Mouse (Mus musculus) kidney, embryonic 16.5 days (tissue): ENCODE results near the gene Gm11084. TPM values are rescaled to one million over a fixed set of nuclear protein-coding genes. Genes with fewer than 3 reads are reported as not detected.

ENCODE experiments used
- ATAC-seq: fragments of 200-750 bp; cut with Nextera tagmentation; 2 replicates; pipeline ENCODE4 v1.8.0; 2017; ENCODE audit warnings: moderate TSS enrichment; ENCODE audit not compliant: low FRiP score, low TSS enrichment
- H3K27ac ChIP-seq: fragments of 300-500 bp; sonication (generic); 2 replicates; pipeline ENCODE4 v1.5.1; 2014; ENCODE audit warnings: low read length
- H3K27me3 ChIP-seq: fragments of 300-500 bp; sonication (generic); 2 replicates; pipeline ENCODE4 v1.6.1; 2014; ENCODE audit warnings: low read length, control low read depth, mixed read lengths; ENCODE audit not compliant: insufficient read depth
- H3K36me3 ChIP-seq: fragments of 300-500 bp; sonication (generic); 2 replicates; pipeline ENCODE4 v1.6.1; 2014; ENCODE audit warnings: low read length, control low read depth, mixed read lengths; ENCODE audit not compliant: insufficient read depth
- H3K4me1 ChIP-seq: fragments of 300-500 bp; sonication (generic); 2 replicates; pipeline ENCODE4 v1.6.1; 2014; ENCODE audit warnings: low read length, control low read depth, mixed read lengths; ENCODE audit not compliant: insufficient read depth
- H3K4me2 ChIP-seq: fragments of 300-500 bp; sonication (generic); replicated peaks from 2 replicates; pipeline ENCODE4 v1.6.1; 2014; ENCODE audit warnings: low read depth, low read length
- H3K4me3 ChIP-seq: fragments of 300-500 bp; sonication (generic); 2 replicates; pipeline ENCODE4 v1.5.1; 2014; ENCODE audit warnings: mild to moderate bottlenecking, low read length
- H3K9ac ChIP-seq: fragments of 300-500 bp; sonication (generic); replicated peaks from 2 replicates; pipeline ENCODE4 v1.6.1; 2014; ENCODE audit warnings: low read length
- H3K9me3 ChIP-seq: fragments of 300-500 bp; sonication (generic); 2 replicates; pipeline ENCODE4 v1.6.1; 2016; ENCODE audit warnings: low read length, control low read depth
- WGBS: fragments of 180-500 bp; shearing (Covaris S2); extraction: QIAGEN DNeasy Blood & Tissue Kit; methylation state at CpG from one replicate; pipeline ENCODE4 v1.1.7; 2014; 5-methylcytosine and 5-hydroxymethylcytosine counted together
- polyA plus RNA-seq: library from polyadenylated mRNA; unstranded; fragments of >200 nt; fragmentation: Nextera tagmentation; extraction: Ambion mirVana; gene quantifications from 2 replicates; pipeline ENCODE4 v1.2.1, GENCODE M21; 2015

The Gm11084 gene
- polyA plus RNA-seq, 1 experiment from 2014 or later: not detected

DNA sequence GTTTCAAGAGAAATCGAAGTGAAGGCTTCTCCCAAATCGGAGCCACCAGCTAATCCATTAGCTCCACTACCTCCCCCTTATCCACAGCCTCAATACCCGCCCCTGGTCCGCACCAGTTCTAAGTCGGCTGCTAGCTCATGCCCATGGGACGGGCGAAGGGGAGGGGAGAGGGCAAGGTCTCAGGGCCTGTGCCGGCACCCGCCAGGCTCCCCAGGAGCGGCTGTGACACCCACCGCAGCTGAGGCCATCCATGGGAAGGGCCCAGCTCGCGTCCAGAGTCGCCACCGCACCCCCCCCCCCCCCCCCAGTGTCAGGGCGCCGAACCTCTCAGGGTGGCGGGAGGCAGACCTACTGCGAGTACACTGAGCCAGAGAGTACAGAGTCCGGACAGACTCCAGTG lies 26.1 kb upstream of the Gm11084 start:
- Histone ChIP-seq H3K36me3 (no peaks in the 10 kb centered on the region), H3K4me1 (no peaks in the 10 kb centered on the region), H3K27me3 (no peaks in the 10 kb centered on the region), H3K4me2 (no peak overlapping the region), H3K9ac (no peak overlapping the region), H3K9me3 (peaks cover 19% of the 10 kb centered on the region), H3K27ac (no peak overlapping the region), H3K4me3 (no peak overlapping the region)
- ATAC-seq: no peak
- WGBS: 63% methylated on average over 18 of the region's 20 CpGs

DNA sequence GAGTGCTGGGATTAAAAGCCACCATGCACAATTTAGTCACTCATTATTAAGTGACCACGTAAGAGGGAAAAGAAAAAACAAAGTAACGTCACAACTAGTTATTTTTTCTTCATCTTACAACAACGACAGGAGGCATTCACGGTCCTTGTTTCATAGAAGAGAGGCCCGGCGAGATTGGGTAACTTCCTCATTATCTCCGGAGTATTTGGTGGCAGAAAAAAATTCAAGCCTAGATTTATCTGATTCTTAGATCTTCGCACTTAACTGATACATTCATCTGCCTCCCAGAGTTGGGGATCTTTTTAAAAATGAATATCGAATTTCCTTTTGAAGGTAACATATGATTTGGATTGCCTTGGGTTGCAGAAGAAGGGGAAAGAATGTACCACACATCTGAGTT lies 21.0 kb upstream of the Gm11084 start:
- H3K4me2 ChIP-seq: no peak overlapping the region
- H3K27me3 ChIP-seq: no peaks in the 10 kb centered on the region
- no peak overlapping the region for H3K9ac ChIP-seq
- H3K4me1 ChIP-seq: peaks cover 18% of the 10 kb centered on the region
- 91% methylated on average over 9 of the region's 9 CpGs for WGBS
- H3K27ac ChIP-seq: no peak overlapping the region
- no peaks in the 10 kb centered on the region for H3K36me3 ChIP-seq
- ATAC-seq: no peak
- peaks cover 15% of the 10 kb centered on the region; the same call in 1 of the 2 replicates for H3K9me3 ChIP-seq
- H3K4me3 ChIP-seq: no peak overlapping the region

DNA sequence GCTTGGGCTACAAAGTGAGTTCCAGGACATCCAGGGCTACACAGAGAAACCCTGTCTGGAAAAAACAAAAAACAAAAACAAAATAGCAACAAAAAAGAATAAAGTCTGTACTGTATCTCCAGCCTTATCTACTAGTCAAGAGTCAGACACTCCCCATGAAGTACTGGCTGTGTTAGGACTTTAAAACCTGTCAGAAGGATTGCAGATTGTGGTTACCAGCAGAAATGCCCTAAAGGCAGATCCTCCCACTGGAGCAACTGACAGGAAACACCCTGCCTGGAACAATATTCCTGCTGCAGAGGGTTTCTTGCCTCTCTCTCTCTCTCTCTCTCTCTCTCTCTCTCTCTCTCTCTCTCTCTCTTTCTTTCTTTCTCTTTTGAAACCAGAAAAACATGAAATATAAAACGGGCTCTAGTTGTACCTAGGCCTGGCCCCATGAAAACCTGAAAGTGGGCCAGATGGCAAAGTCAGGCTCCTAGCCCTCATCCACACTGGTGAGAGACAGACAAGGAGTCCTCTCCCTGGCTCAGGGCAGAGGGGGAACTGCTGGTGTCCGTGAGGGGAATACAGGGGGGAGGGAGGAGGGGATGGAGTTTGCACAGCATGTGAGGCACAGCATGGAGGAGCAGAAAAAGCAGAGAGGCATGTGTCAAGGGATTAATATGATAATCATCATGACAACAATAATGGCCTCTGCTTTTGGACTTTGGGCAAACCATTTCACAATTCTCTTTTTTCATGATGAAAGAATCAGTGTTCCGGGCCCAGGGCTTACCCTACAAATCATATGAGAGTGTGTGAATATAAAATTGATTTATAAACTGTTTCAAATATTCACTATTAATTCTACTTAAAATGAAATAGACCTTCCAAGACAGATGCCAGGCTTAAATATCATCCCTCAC lies 19.3 kb upstream of the Gm11084 start:
- H3K9me3 ChIP-seq: peaks cover 8% of the 10 kb centered on the region; the same call in 1 of the 2 replicates
- peak overlapping the region; percentile 46 for H3K27ac ChIP-seq
- no peak overlapping the region for H3K4me2 ChIP-seq
- H3K36me3 ChIP-seq: no peaks in the 10 kb centered on the region
- no peaks in the 10 kb centered on the region for H3K27me3 ChIP-seq
- 0 out of 2 replicates have a peak overlapping the region, but pooled peaks have one; percentile 35 for H3K9ac ChIP-seq
- 50% methylated on average over 3 of the region's 3 CpGs for WGBS
- ATAC-seq: no peak
- no peak overlapping the region for H3K4me3 ChIP-seq
- H3K4me1 ChIP-seq: peaks cover 18% of the 10 kb centered on the region

DNA sequence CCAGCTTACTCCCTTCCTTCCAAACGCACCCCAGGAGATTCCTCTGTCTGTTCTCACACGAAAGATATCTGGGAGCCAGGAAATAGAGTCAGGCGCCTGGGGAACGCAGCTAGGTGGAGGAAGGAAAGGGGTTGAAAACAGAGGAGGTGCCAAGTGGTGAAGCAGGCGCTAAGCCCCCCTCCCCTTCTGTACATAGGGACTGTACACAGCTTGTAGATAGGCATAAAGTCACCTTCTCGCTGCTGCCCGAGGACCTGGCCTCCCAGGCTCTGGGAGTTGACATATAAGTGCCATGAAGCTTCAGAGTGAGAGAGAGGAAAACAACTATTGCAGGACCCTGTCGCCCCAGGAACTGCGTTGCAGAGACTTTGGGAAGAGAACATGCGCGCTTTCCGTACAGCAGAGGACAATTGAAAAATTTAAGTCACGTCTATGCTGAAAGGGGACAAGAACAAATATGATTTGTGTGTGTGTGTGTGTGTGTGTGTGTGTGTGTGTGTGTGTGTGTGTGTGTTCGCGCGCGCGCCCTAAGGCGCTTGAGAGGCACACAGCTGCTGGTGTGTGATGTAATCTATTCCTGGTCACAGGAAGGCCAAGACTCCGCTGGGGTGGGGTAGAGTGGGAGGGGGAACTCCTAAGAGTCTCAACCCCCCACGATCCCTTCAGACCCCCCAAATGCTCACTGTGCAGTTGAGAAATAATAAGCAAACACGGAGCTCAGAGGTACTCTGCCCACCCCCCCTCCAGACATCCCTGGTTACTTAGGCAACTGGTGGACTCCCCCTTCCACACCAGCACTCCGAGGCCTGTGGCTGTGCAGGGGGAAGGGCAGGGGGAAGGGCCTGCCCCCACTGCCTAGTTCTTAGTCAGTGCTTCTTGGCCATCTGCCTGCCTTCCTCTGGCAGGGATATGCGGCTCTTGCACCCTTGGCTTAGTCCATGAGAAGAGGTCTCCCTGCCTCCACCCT lies 17.5 kb upstream of the Gm11084 start:
- peak overlapping the region; percentile 46 for H3K4me2 ChIP-seq
- no peaks in the 10 kb centered on the region for H3K27me3 ChIP-seq
- H3K9me3 ChIP-seq: no peaks in the 10 kb centered on the region
- H3K4me1 ChIP-seq: peaks cover 18% of the 10 kb centered on the region
- peak overlapping the region; percentile 11; the same call in 1 of the 2 replicates for H3K4me3 ChIP-seq
- no peaks in the 10 kb centered on the region for H3K36me3 ChIP-seq
- 24% methylated on average over 24 of the region's 24 CpGs for WGBS
- H3K9ac ChIP-seq: peak overlapping the region; percentile 48
- peak; percentile 91 for ATAC-seq
- peak overlapping the region; percentile 66 for H3K27ac ChIP-seq

DNA sequence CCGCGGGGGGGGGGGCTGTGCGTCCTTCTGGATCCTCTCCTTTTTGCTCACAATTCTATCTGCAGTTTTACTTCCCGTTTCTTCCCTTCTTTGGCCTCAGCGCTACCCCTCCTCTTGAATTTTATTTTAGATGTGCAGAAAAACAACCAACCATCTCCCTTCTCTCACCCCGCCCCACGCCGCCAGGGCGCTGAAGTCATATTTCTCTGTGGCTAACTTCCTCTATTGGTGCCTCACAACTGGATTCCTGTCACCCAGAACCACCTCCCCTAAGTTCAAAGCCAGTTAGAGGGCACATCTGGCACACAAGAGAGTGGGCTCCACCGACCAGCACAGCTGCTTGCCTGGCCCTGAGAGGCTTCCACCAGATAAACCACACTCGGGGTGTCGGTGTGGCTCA lies 16.5 kb upstream of the Gm11084 start:
- Histone ChIP-seq H3K36me3 (no peaks in the 10 kb centered on the region), H3K9ac (0 out of 2 replicates have a peak overlapping the region, but pooled peaks have one; percentile 24), H3K4me3 (no peak overlapping the region), H3K27me3 (no peaks in the 10 kb centered on the region), H3K9me3 (no peaks in the 10 kb centered on the region), H3K4me1 (peaks cover 18% of the 10 kb centered on the region), H3K27ac (peak overlapping the region; percentile 66; the same call in 1 of the 2 replicates), H3K4me2 (peak overlapping the region; percentile 46; the same call in 1 of the 2 replicates)
- 36% methylated on average over 12 of the region's 12 CpGs for WGBS
- ATAC-seq: no peak

DNA sequence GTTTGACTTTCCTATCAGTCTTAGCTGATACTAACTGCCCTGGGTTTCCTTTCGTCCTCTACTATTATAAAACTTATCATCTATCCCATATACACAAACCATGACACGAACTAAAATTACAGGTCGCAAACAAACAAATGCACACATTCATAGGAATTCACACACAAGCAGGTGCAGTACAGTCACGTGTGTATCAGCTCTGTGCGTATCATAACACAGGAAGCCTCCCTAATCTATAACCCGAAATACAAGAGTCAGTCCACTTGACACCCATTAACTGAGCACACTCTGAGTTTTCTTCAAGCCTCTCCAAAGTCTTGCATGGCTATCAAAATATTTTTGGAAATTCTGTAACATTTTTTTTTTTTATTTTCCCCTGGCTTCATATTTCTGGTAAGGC lies 15.9 kb upstream of the Gm11084 start:
- Histone ChIP-seq H3K27me3 (no peaks in the 10 kb centered on the region), H3K4me1 (peaks cover 18% of the 10 kb centered on the region)
- ATAC-seq: no peak

DNA sequence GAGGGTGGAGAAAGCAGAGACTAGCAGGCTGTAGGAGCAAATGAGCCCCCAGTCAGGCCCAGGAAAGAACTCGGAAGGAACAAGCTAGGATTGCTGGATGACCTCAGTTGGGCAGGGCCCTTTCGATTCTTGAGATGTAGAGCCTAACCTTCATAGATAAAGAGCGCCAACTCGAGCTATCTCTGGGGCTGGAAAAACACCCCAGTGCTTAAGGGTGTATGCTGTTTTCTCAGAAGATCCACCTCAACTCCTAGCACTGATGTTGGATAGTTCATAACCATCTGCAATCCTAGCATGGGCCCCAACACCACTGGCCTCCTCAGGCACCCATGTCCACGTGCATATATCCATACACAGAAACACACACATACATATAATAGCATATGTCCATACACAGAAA lies 15.5 kb upstream of the Gm11084 start:
- WGBS: 93% methylated on average over 5 of the region's 5 CpGs
- no peak overlapping the region for H3K4me3 ChIP-seq
- ATAC-seq: no peak
- no peak overlapping the region for H3K27ac ChIP-seq
- H3K9me3 ChIP-seq: no peaks in the 10 kb centered on the region
- no peaks in the 10 kb centered on the region for H3K27me3 ChIP-seq
- H3K36me3 ChIP-seq: no peaks in the 10 kb centered on the region
- peaks cover 18% of the 10 kb centered on the region for H3K4me1 ChIP-seq
- H3K4me2 ChIP-seq: no peak overlapping the region
- no peak overlapping the region for H3K9ac ChIP-seq

More for the DNA sequence above, 15.9 kb upstream of the Gm11084 start:
- Histone ChIP-seq H3K4me3 (no peak overlapping the region), H3K27ac (no peak overlapping the region), H3K9me3 (no peaks in the 10 kb centered on the region), H3K36me3 (no peaks in the 10 kb centered on the region), H3K4me2 (no peak overlapping the region), H3K9ac (no peak overlapping the region)
- 92% methylated on average over 6 of the region's 6 CpGs for WGBS

DNA sequence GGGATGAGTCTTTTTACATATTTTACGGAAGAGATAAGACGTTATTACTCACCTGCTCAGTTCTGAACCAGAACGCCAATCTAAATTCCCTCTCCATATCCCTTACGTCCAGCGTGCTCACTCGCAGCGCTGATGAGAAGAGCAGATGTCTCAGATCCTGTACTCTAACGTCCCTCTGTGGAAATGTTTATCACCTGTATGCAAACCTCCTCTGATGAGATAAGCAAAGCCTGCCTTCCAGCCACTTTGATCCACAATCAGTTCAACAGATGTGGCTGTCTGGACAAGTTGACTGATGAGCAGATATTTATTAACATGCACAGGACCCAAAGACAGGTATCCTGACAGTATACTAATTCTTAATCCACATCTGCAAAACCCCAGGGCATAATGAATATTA lies 13.7 kb upstream of the Gm11084 start:
- no peak for ATAC-seq
- Histone ChIP-seq H3K9ac (no peak overlapping the region), H3K9me3 (no peaks in the 10 kb centered on the region), H3K4me1 (peaks cover 26% of the 10 kb centered on the region), H3K4me3 (no peak overlapping the region), H3K36me3 (no peaks in the 10 kb centered on the region), H3K27me3 (no peaks in the 10 kb centered on the region), H3K4me2 (no peak overlapping the region), H3K27ac (no peak overlapping the region)
- 61% methylated on average over 8 of the region's 8 CpGs for WGBS

DNA sequence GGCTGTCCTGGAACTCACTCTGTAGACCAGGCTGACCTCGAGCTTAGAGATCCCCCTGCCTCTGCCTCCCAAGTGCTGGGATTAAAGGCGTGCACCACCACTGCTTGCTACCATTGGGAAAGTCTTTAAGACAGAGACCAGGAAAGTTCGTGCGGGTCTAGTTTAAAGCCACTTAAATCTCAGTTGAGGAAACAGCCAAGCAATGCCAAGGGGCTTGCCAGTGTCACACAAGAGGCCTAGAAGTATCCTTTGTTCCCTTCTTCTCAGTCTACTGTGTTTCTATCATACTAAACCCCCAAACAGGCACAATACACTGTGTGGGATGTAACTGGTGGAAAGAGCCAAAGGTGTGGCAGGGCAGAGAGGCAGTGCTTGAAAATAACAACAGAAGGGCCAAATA lies 11.1 kb upstream of the Gm11084 start:
- no peak overlapping the region for H3K27ac ChIP-seq
- no peak overlapping the region for H3K4me2 ChIP-seq
- no peaks in the 10 kb centered on the region for H3K27me3 ChIP-seq
- H3K9me3 ChIP-seq: no peaks in the 10 kb centered on the region
- no peak for ATAC-seq
- no peak overlapping the region for H3K4me3 ChIP-seq
- no peak overlapping the region for H3K9ac ChIP-seq
- H3K36me3 ChIP-seq: no peaks in the 10 kb centered on the region
- peaks cover 9% of the 10 kb centered on the region for H3K4me1 ChIP-seq
- WGBS: 92% methylated on average over 4 of the region's 4 CpGs
